Mouse (Mus musculus) neutrophil, adult 65 days (primary cell): Measurements from ENCODE around the gene Gm3594. TPM values are rescaled to one million over a fixed set of nuclear protein-coding genes. Genes with fewer than 3 reads are reported as not detected.

Source experiments
- total RNA-seq: library from RNA; stranded (reverse); gene quantifications from 2 replicates; pipeline ENCODE4 v1.2.4, GENCODE M21; 2023

The Gm3594 gene
- total RNA-seq = not detected in 2 replicates

DNA sequence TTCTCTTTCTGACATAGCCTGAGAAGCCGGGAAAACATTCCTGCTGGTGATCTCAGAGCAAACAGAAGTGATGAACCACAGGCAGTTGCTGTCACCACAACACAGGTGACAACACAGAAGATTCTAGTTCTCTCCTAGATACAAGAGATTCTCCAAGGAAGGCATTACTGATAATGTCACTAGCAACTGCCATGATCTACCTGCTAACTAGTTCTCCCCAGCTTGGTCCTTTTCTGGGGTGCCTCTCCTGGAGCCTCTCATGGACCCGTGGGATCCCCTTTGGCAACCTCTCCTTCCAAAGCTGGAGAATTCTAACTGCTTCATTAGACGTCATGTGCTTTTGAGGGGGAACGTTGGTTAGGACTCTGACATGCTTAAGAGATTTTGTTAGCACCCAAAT, at the start of gene Gm3594:
Gm3594 (minus strand) TSS at position 101 of the 400 bp plus-strand sequence.

DNA sequence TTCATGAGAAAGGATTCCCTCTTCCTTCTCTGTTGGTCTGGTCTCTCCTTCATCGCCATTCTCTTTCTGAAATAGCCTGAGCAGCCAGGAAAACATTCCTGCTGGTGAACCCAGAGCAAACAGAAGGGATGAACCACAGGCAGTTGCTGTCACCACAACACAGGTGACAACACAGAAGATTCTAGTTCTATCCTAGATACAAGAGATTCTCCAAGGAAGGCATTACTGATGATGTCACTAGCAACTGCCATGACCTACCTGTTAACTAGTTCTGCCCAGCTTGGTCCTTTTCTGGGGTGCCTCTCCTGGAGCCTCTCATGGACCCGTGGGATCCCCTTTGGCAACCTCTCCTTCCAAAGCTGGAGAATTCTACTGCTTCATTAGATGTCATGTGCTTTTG, 32.0 kb downstream of the Gm3594 start, which contains the start of gene Gm3591:
Gm3591 (minus strand) TSS at position 101 of the 400 bp plus-strand sequence.

DNA sequence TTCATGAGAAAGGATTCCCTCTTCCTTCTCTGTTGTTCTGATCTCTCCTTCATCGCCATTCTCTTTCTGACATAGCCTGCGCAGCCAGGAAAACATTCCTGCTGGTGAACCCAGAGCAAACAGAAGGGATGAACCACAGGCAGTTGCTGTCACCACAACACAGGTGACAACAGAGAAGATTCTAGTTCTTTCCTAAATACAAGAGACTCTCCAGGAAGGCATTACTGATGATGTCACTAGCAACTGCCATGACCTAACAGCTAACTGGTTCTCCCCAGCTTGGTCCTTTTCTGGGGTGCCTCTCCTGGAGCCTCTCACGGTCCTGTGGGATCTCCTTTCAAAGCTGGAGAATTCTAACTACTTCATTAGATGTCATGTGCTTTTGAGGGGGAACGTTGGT, 54.2 kb downstream of the Gm3594 start, which contains the start of gene Gm16440:
Gm16440 (minus strand) TSS at position 101 of the 400 bp plus-strand sequence.

Other genes starting within 250 kb of the Gm3594 start
- gene Gm21560, start 225.3 kb downstream of the Gm3594 start, total RNA-seq = not detected in 2 replicates
- not detected in 2 replicates for gene Gm3411, start 157.4 kb downstream of the Gm3594 start, total RNA-seq
- gene Gm21103, start 139.8 kb downstream of the Gm3594 start, total RNA-seq = not detected in 2 replicates
- gene Gm3618, start 100.9 kb downstream of the Gm3594 start, total RNA-seq = not detected in 2 replicates
- not detected in 2 replicates for gene Gm16440, start 54.3 kb downstream of the Gm3594 start, total RNA-seq
- gene Gm3591, start 32.1 kb downstream of the Gm3594 start, total RNA-seq = not detected in 2 replicates
- gene Gm8356, start 92.7 kb upstream of the Gm3594 start, total RNA-seq = not detected in 2 replicates
- not detected in 2 replicates for gene Gm3629, start 146.0 kb upstream of the Gm3594 start, total RNA-seq
- gene Gm3460, start 177.8 kb upstream of the Gm3594 start, total RNA-seq = not detected in 2 replicates
- gene Gm10251, start 239.6 kb upstream of the Gm3594 start, total RNA-seq = not detected in 2 replicates